Mouse (Mus musculus) lung, adult 2 months (tissue): ENCODE measurements around the gene Zbtb42.

Source experiments
- CTCF ChIP-seq: fragments of 200-500 bp; IDR thresholded peaks from 2 replicates; pipeline ENCODE4 v1.5.1; 2011; ENCODE audit warnings: mild to moderate bottlenecking, low read length, control low read depth; ENCODE audit not compliant: insufficient read depth
- POLR2A ChIP-seq: fragments of 200-500 bp; IDR thresholded peaks from 2 replicates; pipeline ENCODE4 v1.6.1; 2011; ENCODE audit warnings: low read depth, mild to moderate bottlenecking, control low read depth, low read length, borderline replicate concordance; ENCODE audit errors: extremely low read depth

DNA sequence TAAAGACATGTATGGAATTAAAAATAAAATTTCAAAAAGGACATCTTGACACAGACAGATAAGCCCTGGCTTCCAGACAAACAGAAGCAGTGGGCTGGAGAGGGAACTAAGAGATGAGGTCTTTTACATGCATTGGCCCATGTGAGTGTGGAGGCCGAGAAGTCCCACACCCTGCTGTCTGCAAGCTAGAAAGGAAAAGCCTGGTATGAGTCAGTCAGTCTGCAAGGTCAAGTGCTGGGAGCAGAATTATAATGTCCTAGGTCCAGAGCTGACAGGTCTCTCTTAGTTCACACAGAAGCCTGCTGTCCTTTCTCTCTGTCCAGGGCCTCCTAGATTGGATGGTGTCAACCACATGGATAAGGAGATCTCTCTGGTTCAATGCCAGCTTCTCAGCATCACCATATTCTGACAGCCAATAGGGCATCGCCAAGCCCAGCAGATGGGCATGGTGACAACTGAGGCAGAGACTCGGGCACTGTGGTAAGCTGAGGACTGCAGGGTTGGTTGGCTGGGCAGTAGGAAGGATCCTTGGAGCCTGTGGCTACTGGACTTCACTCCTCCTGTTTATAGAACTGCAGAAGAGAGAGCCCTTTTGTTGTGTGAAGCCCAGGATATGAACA, 18.3 kb downstream of the Zbtb42 start:
- no peak for TF ChIP-seq POLR2A
- no peak for TF ChIP-seq CTCF
